Mouse (Mus musculus): ENCODE measurements around the gene Srp68. TPM values are rescaled to one million over a fixed set of nuclear protein-coding genes. Genes with fewer than 3 reads are reported as not detected.
A peak's percentile ranks its signal among the peaks of the same experiment; 100 is the strongest.

Srp68 gene
- total RNA-seq (2021) = 10 to 100 TPM; 94.2 to 94.6 TPM
- long read RNA-seq, experiment 1, transcript Srp68-201 (16 exons, 2,526 nt) = major isoform, 166 of 184 reads
- long read RNA-seq, experiment 1, partial matches to known transcripts = 10 of 184 reads
- long read RNA-seq, experiment 1, other reads (novel, unspliced or antisense) = 8 of 184 reads
- long read RNA-seq, experiment 2, transcript Srp68-201 (16 exons, 2,526 nt) = major isoform, 176 of 200 reads
- long read RNA-seq, experiment 2, partial matches to known transcripts = 9 of 200 reads
- long read RNA-seq, experiment 2, other reads (novel, unspliced or antisense) = 15 of 200 reads

GRCm38 (mm10) chr11:116274045-116274666, at the start of gene Srp68:
Gene Srp68 (minus strand): TSS chr11:116274217.
- peak; percentile 80 to 93 for DNase-seq (ENCODE audit: low spot score in 2 of 2)

GRCm38 (mm10) chr11:116318719-116319659, 45.0 kb upstream of the Srp68 start:
- peak; percentile 91 for DNase-seq (ENCODE audit: low spot score in 2 of 2)

- no peak for DNase-seq (ENCODE audit: low spot score in 2 of 2)
Observed at GRCm38 (mm10) chr11:116312359-116312758, 38.3 kb upstream of the Srp68 start.

- DNase-seq (ENCODE audit: low spot score in 2 of 2) = peak in 1 of 2 experiments; percentile 50
Observed at GRCm38 (mm10) chr11:116311169-116311568, 37.2 kb upstream of the Srp68 start.

- DNase-seq (ENCODE audit: low spot score in 2 of 2) = no peak
Observed at GRCm38 (mm10) chr11:116309601-116310000, 35.6 kb upstream of the Srp68 start.

- DNase-seq (ENCODE audit: low spot score in 2 of 2) = no peak
Observed at GRCm38 (mm10) chr11:116307762-116308531, 33.9 kb upstream of the Srp68 start.

GRCm38 (mm10) chr11:116307019-116307725, 33.2 kb upstream of the Srp68 start, which contains the start of gene Exoc7:
Gene Exoc7 (minus strand): TSS chr11:116307233.
- DNase-seq (ENCODE audit: low spot score in 2 of 2) = no peak

- peak; percentile 87 to 95 for DNase-seq (ENCODE audit: low spot score in 2 of 2)
Observed at GRCm38 (mm10) chr11:116306126-116306982, 32.3 kb upstream of the Srp68 start.

GRCm38 (mm10) chr11:116305423-116305822, 31.4 kb upstream of the Srp68 start:
- DNase-seq (ENCODE audit: low spot score in 2 of 2) = no peak

- no peak for DNase-seq (ENCODE audit: low spot score in 2 of 2)
Observed at GRCm38 (mm10) chr11:116298621-116299020, 24.6 kb upstream of the Srp68 start.

GRCm38 (mm10) chr11:116298221-116298620, 24.2 kb upstream of the Srp68 start:
- no peak for DNase-seq (ENCODE audit: low spot score in 2 of 2)

GRCm38 (mm10) chr11:116297017-116297416, 23.0 kb upstream of the Srp68 start:
- DNase-seq (ENCODE audit: low spot score in 2 of 2) = no peak

- peak in 1 of 2 experiments; percentile 34 for DNase-seq (ENCODE audit: low spot score in 2 of 2)
Observed at GRCm38 (mm10) chr11:116296191-116296734, 22.2 kb upstream of the Srp68 start.

- DNase-seq (ENCODE audit: low spot score in 2 of 2) = peak in 1 of 2 experiments; percentile 62
Observed at GRCm38 (mm10) chr11:116294319-116294718, 20.3 kb upstream of the Srp68 start.

- DNase-seq (ENCODE audit: low spot score in 2 of 2) = no peak
Observed at GRCm38 (mm10) chr11:116293538-116294137, 19.6 kb upstream of the Srp68 start.

- no peak for DNase-seq (ENCODE audit: low spot score in 2 of 2)
Observed at GRCm38 (mm10) chr11:116292401-116292800, 18.4 kb upstream of the Srp68 start.

- no peak for DNase-seq (ENCODE audit: low spot score in 2 of 2)
Observed at GRCm38 (mm10) chr11:116290556-116290955, 16.5 kb upstream of the Srp68 start.

GRCm38 (mm10) chr11:116287351-116287750, 13.3 kb upstream of the Srp68 start:
- DNase-seq (ENCODE audit: low spot score in 2 of 2) = no peak

Measured in gastrocnemius, postnatal 4 days (tissue).